Mouse (Mus musculus) spleen, adult 2 months (tissue): Measurements from ENCODE around the gene Hist2h2be.

Experiments used
- CTCF ChIP-seq: fragments of 200-500 bp; IDR thresholded peaks from 2 replicates; pipeline ENCODE4 v1.5.1; 2011; ENCODE audit warnings: mild to moderate bottlenecking, inconsistent platforms; ENCODE audit not compliant: insufficient read depth, insufficient read length, insufficient replicate concordance; ENCODE audit errors: extremely low read depth
- POLR2A ChIP-seq: fragments of 200-500 bp; IDR thresholded peaks from 2 replicates; pipeline ENCODE4 v1.6.1; 2011; ENCODE audit warnings: low read depth, low read length, inconsistent platforms

DNA sequence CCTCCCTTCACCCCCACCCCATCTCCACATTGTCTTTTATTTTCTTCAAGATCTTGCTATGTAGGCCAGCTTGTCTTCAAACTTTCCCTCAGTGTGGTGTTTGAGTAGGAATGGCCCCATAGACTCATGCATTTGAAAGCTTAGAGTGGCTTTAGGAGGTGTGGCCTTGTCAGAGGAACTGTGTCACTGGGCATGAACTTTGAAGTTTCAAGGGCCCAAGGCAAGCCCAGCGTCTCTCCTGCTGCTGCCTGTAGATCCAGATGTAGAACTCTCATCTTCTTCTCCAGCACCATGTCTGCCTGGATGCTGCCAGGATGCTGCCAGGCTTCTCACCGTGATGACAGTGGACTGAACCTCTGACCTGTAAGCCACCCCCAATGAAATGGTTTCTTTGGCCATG, 7.9 kb downstream of the Hist2h2be start:
- no peak for TF ChIP-seq CTCF
- TF ChIP-seq POLR2A = no peak
